Mouse (Mus musculus): ENCODE data around the gene Ccdc43.

Ccdc43 gene

GRCm38 (mm10) chr11:102665151-102665550, 32.4 kb downstream of the Ccdc43 start:
- DNase-seq (ENCODE audit: low spot score): no peak

DNA sequence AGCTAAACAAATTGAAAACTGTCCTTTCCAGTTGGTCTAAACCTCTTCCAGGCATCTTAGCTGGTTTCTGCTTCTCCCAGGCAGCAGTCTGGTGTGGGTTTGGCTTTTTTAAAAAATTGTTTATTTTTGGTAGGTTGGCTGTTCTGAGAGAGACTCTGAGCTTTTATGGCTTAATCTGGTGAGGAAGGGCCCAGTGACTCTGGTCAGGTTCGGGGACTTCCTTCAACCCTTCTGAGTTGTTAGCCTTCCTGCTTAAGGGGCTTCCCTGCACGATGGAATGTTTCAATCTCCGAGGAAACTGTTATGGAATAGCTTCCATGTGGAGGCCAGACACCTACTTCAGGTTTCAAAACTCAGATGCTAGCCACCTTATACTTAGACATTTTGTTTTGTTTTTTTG, 34.2 kb downstream of the Ccdc43 start, which contains the start of gene Meioc:
Meioc (plus strand) TSS at position 301 of the 400 bp plus-strand sequence.
- no peak for DNase-seq (ENCODE audit: low spot score)

- no peak for DNase-seq (ENCODE audit: low spot score)
These were observed 40.7 kb downstream of the Ccdc43 start for GRCm38 (mm10) chr11:102656931-102657330.

- DNase-seq (ENCODE audit: low spot score): no peak
These were observed 41.2 kb downstream of the Ccdc43 start for GRCm38 (mm10) chr11:102656326-102656926.

- no peak for DNase-seq (ENCODE audit: low spot score)
These were observed 41.7 kb downstream of the Ccdc43 start for GRCm38 (mm10) chr11:102655888-102656287.

GRCm38 (mm10) chr11:102652844-102653243, 44.7 kb downstream of the Ccdc43 start:
- DNase-seq (ENCODE audit: low spot score): no peak

- peak; percentile 79 for DNase-seq (ENCODE audit: low spot score)
These were observed 46.2 kb downstream of the Ccdc43 start for GRCm38 (mm10) chr11:102651381-102651780.

- DNase-seq (ENCODE audit: low spot score): no peak
These were observed 49.7 kb downstream of the Ccdc43 start for GRCm38 (mm10) chr11:102647885-102648284.

DNA sequence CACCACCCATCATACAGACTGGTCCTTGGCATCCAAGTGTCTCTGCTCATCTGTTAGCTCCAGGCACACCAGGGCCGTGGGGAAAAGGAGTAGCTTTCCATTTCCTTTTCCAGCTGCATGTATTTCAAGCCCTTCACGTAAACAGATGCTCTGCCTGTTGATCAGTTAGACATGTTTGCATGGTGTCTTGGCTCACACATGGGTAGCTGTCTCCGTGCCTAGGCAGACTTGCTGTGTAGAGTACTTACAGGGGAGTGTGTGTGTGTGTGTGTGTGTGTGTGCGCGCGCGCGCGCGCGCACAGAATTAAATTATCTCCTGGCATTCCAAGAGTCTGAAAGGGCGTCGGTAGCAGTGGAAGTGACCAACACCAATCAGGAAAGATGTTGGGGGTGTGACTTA, 51.4 kb downstream of the Ccdc43 start:
- no peak for DNase-seq (ENCODE audit: low spot score)

DNA sequence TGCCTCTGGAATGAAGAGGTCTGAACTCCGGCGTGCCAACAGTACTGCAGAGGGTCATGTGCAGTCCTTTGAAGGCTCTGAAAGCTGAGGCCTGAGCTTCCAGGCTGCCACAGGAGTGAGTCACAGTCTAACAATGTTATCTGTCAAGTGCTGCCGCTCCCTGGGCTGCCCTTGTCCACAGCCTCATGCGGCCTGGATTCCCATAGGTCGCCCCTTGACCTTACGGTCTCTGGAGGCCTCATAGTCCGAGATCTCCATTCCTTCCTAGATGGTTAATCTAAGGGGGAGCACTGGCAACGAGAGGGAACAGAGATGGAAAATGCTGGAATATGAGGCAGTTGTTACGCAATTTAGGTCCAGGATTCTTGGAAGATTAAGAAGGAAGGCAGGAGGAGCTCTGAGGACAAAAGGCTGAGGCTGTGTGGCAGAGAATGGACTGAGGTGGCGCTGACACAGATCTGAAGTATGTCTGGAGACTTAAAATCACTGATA, 53.6 kb downstream of the Ccdc43 start:
- DNase-seq (ENCODE audit: low spot score): no peak

DNA sequence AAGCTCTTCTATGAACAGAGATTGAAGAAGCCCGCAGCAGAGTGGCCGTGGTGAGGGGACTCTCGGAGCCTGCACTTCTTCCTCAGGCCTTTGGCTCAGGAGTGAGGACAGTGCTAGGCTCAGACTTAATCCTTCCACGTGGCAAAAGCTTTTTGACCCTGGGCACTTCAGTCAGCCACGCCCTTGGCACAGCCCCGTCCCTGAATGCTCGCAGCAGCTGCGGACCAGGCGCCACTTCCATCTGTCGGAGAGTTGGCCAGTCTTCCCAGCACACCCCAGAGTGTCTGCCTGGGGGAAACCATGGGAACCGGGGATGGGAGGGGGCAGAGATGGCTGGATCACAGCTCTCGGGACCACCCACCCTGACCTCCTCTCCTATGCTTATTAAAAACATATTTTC, 60.7 kb downstream of the Ccdc43 start:
- no peak for DNase-seq (ENCODE audit: low spot score)

All from ovary, postnatal 14 days (tissue).